Mouse (Mus musculus): ENCODE measurements around the gene Arih1.

- no peak for TF ChIP-seq CTCF (IDR thresholded peaks at IDR 0.05; ENCODE audit: low read depth, low read length)
- no peak for TF ChIP-seq POLR2A (IDR thresholded peaks at IDR 0.05; ENCODE audit: borderline replicate concordance, low read depth, low read length)
Observed at GRCm38 (mm10) chr9:59455404-59456068, 30.9 kb downstream of the Arih1 start.

Measured in bone marrow macrophage, adult 2 months (primary cell).